Mouse (Mus musculus) G1E (cell line): ENCODE results near the gene Adamtsl2. TPM values are rescaled to one million over a fixed set of nuclear protein-coding genes. Genes with fewer than 3 reads are reported as not detected.

Experiments
- ATAC-seq: 2 replicates; pipeline ENCODE4 v1.8.0; 2016; ENCODE audit warnings: mild to moderate bottlenecking; ENCODE audit not compliant: insufficient number of reproducible peaks, poor library complexity, low FRiP score, severe bottlenecking; ENCODE audit errors: extremely low read depth
- DNase-seq: peaks from one replicate; pipeline ENCODE4 v3.0.0; 2012; ENCODE audit warnings: low spot score
- H3K27me3 ChIP-seq: 2 replicates; pipeline ENCODE4 v1.6.1; 2012; ENCODE audit warnings: mild to moderate bottlenecking, low read length, inconsistent platforms; ENCODE audit not compliant: insufficient read depth
- H3K36me3 ChIP-seq: replicated peaks from 2 replicates; pipeline ENCODE3; 2012; ENCODE audit warnings: mild to moderate bottlenecking, inconsistent platforms
- H3K4me1 ChIP-seq: 2 replicates; pipeline ENCODE4 v1.6.1; 2012; ENCODE audit warnings: low read depth, low read length, inconsistent platforms, mixed read lengths; ENCODE audit not compliant: insufficient read depth
- H3K4me3 ChIP-seq: 2 replicates; pipeline ENCODE4 v1.5.1; 2012; ENCODE audit warnings: low read depth, mild to moderate bottlenecking, inconsistent platforms, low read length, moderate library complexity, mixed read lengths
- H3K9me3 ChIP-seq: replicated peaks from 2 replicates; pipeline ENCODE4 v1.6.1; 2012; ENCODE audit warnings: inconsistent platforms
- CTCF ChIP-seq: IDR thresholded peaks from 2 replicates; pipeline ENCODE4 v1.5.1; 2012; ENCODE audit warnings: low read depth, low read length, inconsistent platforms, mixed read lengths
- GATA2 ChIP-seq: IDR thresholded peaks from 2 replicates; pipeline ENCODE4 v1.6.1; 2012; ENCODE audit warnings: low read depth, low read length, inconsistent platforms, borderline replicate concordance
- POLR2AphosphoS5 ChIP-seq: IDR thresholded peaks from 2 replicates; pipeline ENCODE4 v1.6.1; 2012; ENCODE audit warnings: low read depth, low read length, inconsistent platforms; ENCODE audit not compliant: insufficient replicate concordance
- TAL1 ChIP-seq: conservative IDR thresholded peaks from 2 replicates; pipeline ENCODE4 v1.6.1; 2012; ENCODE audit warnings: low read depth, low read length, inconsistent platforms, mixed read lengths
- polyA plus RNA-seq: library from polyadenylated mRNA; stranded (reverse); fragments of >175 nt; gene quantifications from 2 replicates; pipeline ENCODE4 v1.2.3, GENCODE M21; 2012
- total RNA-seq, 2 experiments: library from RNA; stranded (forward) in 1 of 2; stranded (reverse) in 1 of 2; fragments of 200-1000 nt in 1 of 2; fragments of >200 nt in 1 of 2; fragmentation: Nextera tagmentation in 1 of 2; gene quantifications; 2 replicates each; pipeline ENCODE4 v1.2.3; 2014 to 2017

The Adamtsl2 gene
- total and polyA plus RNA-seq, 3 experiments = 0.11 TPM; not detected in 2

DNA sequence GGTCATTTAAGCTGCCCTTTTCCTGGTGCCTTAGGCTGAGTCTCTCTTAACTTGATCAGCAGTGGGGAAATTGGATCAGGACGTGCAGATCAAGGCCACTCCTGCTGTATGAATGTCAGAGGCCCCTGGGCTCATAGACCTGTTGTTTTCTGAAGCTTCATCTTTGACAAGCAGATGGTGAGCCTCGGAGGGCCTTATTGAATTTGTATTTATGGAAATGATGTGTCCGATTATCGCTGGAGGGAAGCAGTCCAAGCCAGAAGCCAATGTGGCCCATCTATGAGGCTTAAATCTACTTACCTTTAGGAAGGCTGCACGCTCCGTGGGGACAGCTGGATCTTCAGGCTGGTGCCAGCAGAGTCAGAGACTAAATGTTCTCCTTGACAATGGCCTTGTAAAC, 77.4 kb downstream of the Adamtsl2 start:
- H3K36me3 ChIP-seq = no peaks in the 10 kb centered on the region
- H3K27me3 ChIP-seq = no peaks in the 10 kb centered on the region
- H3K9me3 ChIP-seq = no peaks in the 10 kb centered on the region
- H3K4me1 ChIP-seq = no peaks in the 10 kb centered on the region
- ATAC-seq (no peak), DNase-seq (no peak)
- no peak for TF ChIP-seq TAL1
- no peak for TF ChIP-seq GATA2
- TF ChIP-seq CTCF = no peak
- no peak for TF ChIP-seq POLR2AphosphoS5
- H3K4me3 ChIP-seq = no peak overlapping the region

Other genes with a start within 250 kb of the Adamtsl2 start
- gene Abo, start 214.4 kb upstream of the Adamtsl2 start, total RNA-seq (2014; fragmentation: Nextera tagmentation) = not detected in 2 replicates
- 0.05 TPM in 1 of 2 replicates, not detected in the other for gene Abo, start 214.4 kb upstream of the Adamtsl2 start, total RNA-seq (2017)
- gene Abo, start 214.4 kb upstream of the Adamtsl2 start, polyA plus RNA-seq = not detected in 2 replicates
- gene Surf6, start 176.5 kb upstream of the Adamtsl2 start, total RNA-seq (2014; fragmentation: Nextera tagmentation) = 20.7 and 37.9 TPM in 2 replicates
- gene Surf6, start 176.5 kb upstream of the Adamtsl2 start, total RNA-seq (2017) = 33.9 and 34.8 TPM in 2 replicates
- gene Surf6, start 176.5 kb upstream of the Adamtsl2 start, polyA plus RNA-seq = 48.0 and 52.5 TPM in 2 replicates
- 10.8 and 18.4 TPM in 2 replicates for gene Med22, start 168.7 kb upstream of the Adamtsl2 start, total RNA-seq (2014; fragmentation: Nextera tagmentation)
- gene Med22, start 168.7 kb upstream of the Adamtsl2 start, total RNA-seq (2017) = 24.6 and 26.0 TPM in 2 replicates
- 75.9 and 83.9 TPM in 2 replicates for gene Med22, start 168.7 kb upstream of the Adamtsl2 start, polyA plus RNA-seq
- gene Rpl7a, start 168.6 kb upstream of the Adamtsl2 start, total RNA-seq (2014; fragmentation: Nextera tagmentation) = 1,025 and 1,074 TPM in 2 replicates
- 2,095 and 2,519 TPM in 2 replicates for gene Rpl7a, start 168.6 kb upstream of the Adamtsl2 start, total RNA-seq (2017)
- 4,098 and 5,305 TPM in 2 replicates for gene Rpl7a, start 168.6 kb upstream of the Adamtsl2 start, polyA plus RNA-seq
- 69.6 and 91.3 TPM in 2 replicates for gene Surf2, start 163.0 kb upstream of the Adamtsl2 start, total RNA-seq (2014; fragmentation: Nextera tagmentation)
- gene Surf2, start 163.0 kb upstream of the Adamtsl2 start, total RNA-seq (2017) = 73.8 and 81.8 TPM in 2 replicates
- gene Surf2, start 163.0 kb upstream of the Adamtsl2 start, polyA plus RNA-seq = 5.7 and 11.1 TPM in 2 replicates
- gene Surf1, start 162.8 kb upstream of the Adamtsl2 start, total RNA-seq (2014; fragmentation: Nextera tagmentation) = 119 and 128 TPM in 2 replicates
- gene Surf1, start 162.8 kb upstream of the Adamtsl2 start, total RNA-seq (2017) = 85.6 and 102 TPM in 2 replicates
- gene Surf1, start 162.8 kb upstream of the Adamtsl2 start, polyA plus RNA-seq = 25.5 and 38.1 TPM in 2 replicates
- 88.0 and 97.9 TPM in 2 replicates for gene Surf4, start 145.5 kb upstream of the Adamtsl2 start, total RNA-seq (2014; fragmentation: Nextera tagmentation)
- 72.9 and 74.6 TPM in 2 replicates for gene Surf4, start 145.5 kb upstream of the Adamtsl2 start, total RNA-seq (2017)
- 75.3 and 80.7 TPM in 2 replicates for gene Surf4, start 145.5 kb upstream of the Adamtsl2 start, polyA plus RNA-seq
- not detected in 2 replicates for gene Stkld1, start 145.3 kb upstream of the Adamtsl2 start, total RNA-seq (2014; fragmentation: Nextera tagmentation)
- 0.35 TPM in 1 of 2 replicates, not detected in the other for gene Stkld1, start 145.3 kb upstream of the Adamtsl2 start, total RNA-seq (2017)
- gene Stkld1, start 145.3 kb upstream of the Adamtsl2 start, polyA plus RNA-seq = 0.02 TPM in 1 of 2 replicates, not detected in the other
- 61.0 and 69.6 TPM in 2 replicates for gene Rexo4, start 115.0 kb upstream of the Adamtsl2 start, total RNA-seq (2014; fragmentation: Nextera tagmentation)
- gene Rexo4, start 115.0 kb upstream of the Adamtsl2 start, total RNA-seq (2017) = 108 and 115 TPM in 2 replicates
- gene Rexo4, start 115.0 kb upstream of the Adamtsl2 start, polyA plus RNA-seq = 77.7 and 125 TPM in 2 replicates
- not detected in 2 replicates for gene Adamts13, start 106.0 kb upstream of the Adamtsl2 start, total RNA-seq (2014; fragmentation: Nextera tagmentation)
- gene Adamts13, start 106.0 kb upstream of the Adamtsl2 start, total RNA-seq (2017) = not detected in 2 replicates
- gene Adamts13, start 106.0 kb upstream of the Adamtsl2 start, polyA plus RNA-seq = not detected in 2 replicates
- 13.8 and 20.8 TPM in 2 replicates for gene Cacfd1, start 69.5 kb upstream of the Adamtsl2 start, total RNA-seq (2014; fragmentation: Nextera tagmentation)
- 9.5 and 15.8 TPM in 2 replicates for gene Cacfd1, start 69.5 kb upstream of the Adamtsl2 start, total RNA-seq (2017)
- 7.4 and 8.9 TPM in 2 replicates for gene Cacfd1, start 69.5 kb upstream of the Adamtsl2 start, polyA plus RNA-seq
- not detected in 2 replicates for gene Slc2a6, start 51.4 kb upstream of the Adamtsl2 start, total RNA-seq (2014; fragmentation: Nextera tagmentation)
- 0.16 and 0.17 TPM in 2 replicates for gene Slc2a6, start 51.4 kb upstream of the Adamtsl2 start, total RNA-seq (2017)
- gene Slc2a6, start 51.4 kb upstream of the Adamtsl2 start, polyA plus RNA-seq = not detected in 2 replicates
- gene Mymk, start 7.2 kb upstream of the Adamtsl2 start, total RNA-seq (2014; fragmentation: Nextera tagmentation) = not detected in 2 replicates
- gene Mymk, start 7.2 kb upstream of the Adamtsl2 start, total RNA-seq (2017) = 0.17 and 0.27 TPM in 2 replicates
- not detected in 2 replicates for gene Mymk, start 7.2 kb upstream of the Adamtsl2 start, polyA plus RNA-seq
- gene Fam163b, start 63.1 kb downstream of the Adamtsl2 start, total RNA-seq (2014; fragmentation: Nextera tagmentation) = not detected in 2 replicates
- 0.16 TPM in 1 of 2 replicates, not detected in the other for gene Fam163b, start 63.1 kb downstream of the Adamtsl2 start, total RNA-seq (2017)
- gene Fam163b, start 63.1 kb downstream of the Adamtsl2 start, polyA plus RNA-seq = not detected in 2 replicates
- gene Dbh, start 85.9 kb downstream of the Adamtsl2 start, total RNA-seq (2014; fragmentation: Nextera tagmentation) = not detected in 2 replicates
- gene Dbh, start 85.9 kb downstream of the Adamtsl2 start, total RNA-seq (2017) = 0.05 TPM in 1 of 2 replicates, not detected in the other
- gene Dbh, start 85.9 kb downstream of the Adamtsl2 start, polyA plus RNA-seq = not detected in 2 replicates
- gene Sardh, start 169.0 kb downstream of the Adamtsl2 start, total RNA-seq (2014; fragmentation: Nextera tagmentation) = not detected in 2 replicates
- gene Sardh, start 169.0 kb downstream of the Adamtsl2 start, total RNA-seq (2017) = 0.11 and 0.46 TPM in 2 replicates
- gene Sardh, start 169.0 kb downstream of the Adamtsl2 start, polyA plus RNA-seq = 0.07 TPM in 1 of 2 replicates, not detected in the other